Mouse (Mus musculus): Measurements from ENCODE around the gene Zdhhc5. TPM values are rescaled to one million over a fixed set of nuclear protein-coding genes. Genes with fewer than 3 reads are reported as not detected.

Gene Zdhhc5
- total and polyA plus RNA-seq, 3 experiments: 29.3 to 42.9 TPM; not detected in 1

DNA sequence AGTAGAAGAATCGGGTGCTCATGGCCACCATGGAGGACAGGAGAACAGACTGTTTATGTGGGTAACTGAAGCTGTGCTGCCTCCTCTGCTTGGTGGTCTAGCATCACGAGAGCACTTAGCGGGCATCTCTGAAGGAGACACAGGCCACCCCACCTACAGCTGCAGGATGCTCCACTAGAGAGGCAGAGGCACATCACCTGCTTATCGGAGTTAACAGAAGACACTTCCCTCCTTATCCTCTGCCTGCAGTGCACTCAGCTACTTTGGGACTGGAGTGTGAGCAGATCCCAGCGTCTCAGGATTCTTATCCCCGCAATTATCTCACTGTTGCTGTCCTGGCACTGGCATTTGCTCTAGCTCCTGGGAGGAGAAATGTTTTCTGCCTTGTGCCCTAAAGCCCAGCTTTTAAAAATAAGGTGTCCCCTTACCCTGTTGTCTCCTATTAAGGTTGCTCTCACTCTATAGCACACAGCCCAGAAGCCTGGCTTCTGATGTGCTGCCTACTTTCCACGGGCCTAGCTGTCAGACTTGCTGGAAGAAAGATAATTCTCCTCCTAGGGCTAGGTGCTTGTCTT is 20.5 kb upstream of the Zdhhc5 start (continued):
- peak; percentile 92 for TF ChIP-seq TCF12 (IDR thresholded peaks at IDR 0.05; ENCODE audit: low read depth, low read length)
- no peak for TF ChIP-seq KAT2A (conservative IDR thresholded peaks at IDR 0.05; ENCODE audit: low read depth, low read length)
- TF ChIP-seq CHD2 (IDR thresholded peaks at IDR 0.05; ENCODE audit: low read length): no peak
- no peak for TF ChIP-seq ZNF384 (IDR thresholded peaks at IDR 0.05; ENCODE audit: low read depth, low read length)
- no peak for TF ChIP-seq NRF1 (IDR thresholded peaks at IDR 0.05; ENCODE audit: insufficient read depth, low read depth, low read length, poor library complexity, severe bottlenecking)
- TF ChIP-seq ELF1 (IDR thresholded peaks at IDR 0.05; ENCODE audit: low read depth, low read length): no peak

DNA sequence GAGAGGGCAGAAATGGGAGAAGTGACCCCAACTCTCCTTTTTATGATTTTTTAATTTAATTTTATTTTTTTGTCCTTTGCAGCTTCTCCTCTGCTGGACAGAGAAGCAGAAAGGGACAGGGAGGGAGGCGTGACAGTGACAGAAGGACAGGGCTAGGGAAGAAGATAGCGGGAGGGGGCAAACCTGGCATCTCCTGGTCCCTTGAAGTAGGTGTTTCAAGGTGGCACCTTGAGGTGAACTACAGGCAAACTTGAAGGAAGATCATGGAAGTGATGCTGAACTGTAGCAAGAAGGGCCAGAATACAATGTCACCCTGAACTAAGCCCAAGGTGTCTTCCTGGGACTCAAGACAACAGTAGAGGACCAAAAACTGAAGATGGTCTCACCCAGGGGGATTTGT is 19.9 kb upstream of the Zdhhc5 start:
- Histone ChIP-seq H3K9me3 (replicated peaks; ENCODE audit: insufficient read depth, low read length) (no peaks in the 10 kb centered on the region), H3K27me3 (ENCODE audit: control insufficient read depth in 1 of 2, insufficient read depth in 2 of 2, low read length in 2 of 2) (no peaks in the 10 kb centered on the region), H3K36me3 (ENCODE audit: control insufficient read depth in 1 of 2, insufficient read depth in 2 of 2, low read length in 2 of 2) (no peaks in the 10 kb centered on the region), H3K79me2 (ENCODE audit: control insufficient read depth, insufficient read depth, low read length, poor library complexity) (no peaks in the 10 kb centered on the region), H3K4me1 (ENCODE audit: control insufficient read depth in 1 of 2, insufficient read depth in 2 of 2, low read length in 2 of 2) (peaks cover 0 to 10% of the 10 kb centered on the region in 2 experiments; a peak in 1 of 4 replicates), H3K27ac (ENCODE audit: control insufficient read depth, low read depth, low read length) (no peak overlapping the region), H3K9ac (ENCODE audit: control insufficient read depth, low read depth, low read length, poor library complexity, severe bottlenecking) (no peak overlapping the region), H3K4me3 (ENCODE audit: control insufficient read depth in 1 of 2, insufficient read depth in 1 of 2, low read depth in 2 of 2, low read length in 2 of 2) (no peak overlapping the region)
- no peak for TF ChIP-seq HCFC1 (IDR thresholded peaks at IDR 0.05; ENCODE audit: low read depth, low read length)
- TF ChIP-seq MEF2A (IDR thresholded peaks at IDR 0.05; ENCODE audit: extremely low read depth, insufficient replicate concordance, low read depth, low read length, poor library complexity, severe bottlenecking): no peak
- TF ChIP-seq NRF1 (IDR thresholded peaks at IDR 0.05; ENCODE audit: insufficient read depth, low read depth, low read length, poor library complexity, severe bottlenecking): no peak
- no peak for TF ChIP-seq SIN3A (IDR thresholded peaks at IDR 0.05; ENCODE audit: low read length)
- no peak for TF ChIP-seq RAD21 (IDR thresholded peaks at IDR 0.05; ENCODE audit: low read depth, low read length)
- TF ChIP-seq MXI1 (IDR thresholded peaks at IDR 0.05; ENCODE audit: low read depth, low read length): no peak
- no peak for TF ChIP-seq EP300 (IDR thresholded peaks at IDR 0.05; ENCODE audit: low read depth in 1 of 2, low read length in 2 of 2)
- no peak for TF ChIP-seq POLR2AphosphoS5 (IDR thresholded peaks at IDR 0.05; ENCODE audit: borderline replicate concordance, low read depth, low read length)
- no peak for TF ChIP-seq ZNF384 (IDR thresholded peaks at IDR 0.05; ENCODE audit: low read depth, low read length)
- no peak for TF ChIP-seq MAZ (IDR thresholded peaks at IDR 0.05; ENCODE audit: low read depth, low read length)
- TF ChIP-seq USF2 (IDR thresholded peaks at IDR 0.05; ENCODE audit: borderline replicate concordance in 1 of 2, insufficient read depth in 1 of 2, low read depth in 1 of 2, low read length in 2 of 2): no peak
- TF ChIP-seq CHD1 (IDR thresholded peaks at IDR 0.05; ENCODE audit: low read depth, low read length): no peak
- no peak for TF ChIP-seq SMC3 (IDR thresholded peaks at IDR 0.05; ENCODE audit: low read depth, low read length)
- no peak for TF ChIP-seq ZKSCAN1 (IDR thresholded peaks at IDR 0.05; ENCODE audit: low read depth, low read length)
- TF ChIP-seq MAX (IDR thresholded peaks at IDR 0.05; ENCODE audit: low read length): no peak
- no peak for TF ChIP-seq MAFK (IDR thresholded peaks at IDR 0.05; ENCODE audit: borderline replicate concordance, low read depth, low read length)
- TF ChIP-seq ELF1 (IDR thresholded peaks at IDR 0.05; ENCODE audit: low read depth, low read length): no peak
- TF ChIP-seq MYC (IDR thresholded peaks at IDR 0.05; ENCODE audit: low read depth, low read length): no peak
- no peak for TF ChIP-seq CHD2 (IDR thresholded peaks at IDR 0.05; ENCODE audit: low read length)
- no peak for DNase-seq (ENCODE audit: low read depth, low spot score)
